Mouse (Mus musculus) T-helper 2 cell (primary cell): Measurements from ENCODE around the gene Ncoa3.

Experiments
- in situ Hi-C: fragments of 300-600 bp; cut with MboI, MseI; formaldehyde crosslinking; loops from one replicate; pipeline ENCODE4 v1.15.1; 2025; ENCODE audit warnings: high pct_unique_total_duplicates

The Ncoa3 gene

DNA sequence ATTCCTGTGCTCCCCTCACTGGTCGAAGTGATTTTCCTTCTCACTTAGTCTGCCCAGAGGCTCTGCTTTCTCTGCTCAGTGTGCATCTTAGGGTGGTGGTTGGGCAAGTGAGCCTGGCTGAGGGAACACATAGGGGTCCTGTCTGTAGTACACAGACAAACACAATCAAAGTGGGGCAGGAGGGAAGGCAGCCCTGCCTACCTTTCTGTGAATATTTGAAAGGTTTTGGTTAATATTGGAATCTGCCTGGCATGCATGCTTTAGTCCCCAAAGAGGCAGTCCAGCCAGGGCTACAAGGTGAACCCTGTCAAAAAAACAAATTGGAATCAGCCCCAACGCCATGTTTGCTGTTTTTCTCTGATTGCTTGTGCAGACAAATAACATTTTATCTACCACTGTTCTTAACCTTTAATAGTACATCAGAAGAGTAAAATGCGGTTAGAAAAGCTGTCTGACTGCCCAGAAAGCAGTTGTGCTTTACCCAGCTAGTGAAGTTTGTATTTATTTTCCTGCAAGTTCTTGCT is 42.6 kb downstream of the Ncoa3 start:
- in situ Hi-C loops, result no loop called here

DNA sequence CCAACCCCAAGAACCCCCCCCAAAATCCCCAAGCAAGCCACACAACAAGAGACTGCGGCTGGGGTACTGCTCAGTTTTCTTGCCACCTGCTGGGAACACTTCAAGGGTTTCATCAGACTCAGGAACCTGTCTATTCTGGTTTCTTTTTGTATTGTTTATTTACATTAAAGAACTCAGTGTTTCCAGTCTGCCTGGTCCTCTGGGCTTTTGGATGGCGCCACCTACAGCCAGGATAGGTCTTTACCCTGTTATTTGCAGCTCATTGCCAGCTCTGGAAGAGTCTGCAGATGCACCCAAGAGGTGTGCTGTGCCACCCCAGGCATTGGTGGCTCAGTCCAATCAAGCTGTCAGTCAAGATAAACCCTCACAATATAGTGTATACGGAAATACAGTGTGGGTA is 43.3 kb downstream of the Ncoa3 start:
- in situ Hi-C loops, result no loop called here

DNA sequence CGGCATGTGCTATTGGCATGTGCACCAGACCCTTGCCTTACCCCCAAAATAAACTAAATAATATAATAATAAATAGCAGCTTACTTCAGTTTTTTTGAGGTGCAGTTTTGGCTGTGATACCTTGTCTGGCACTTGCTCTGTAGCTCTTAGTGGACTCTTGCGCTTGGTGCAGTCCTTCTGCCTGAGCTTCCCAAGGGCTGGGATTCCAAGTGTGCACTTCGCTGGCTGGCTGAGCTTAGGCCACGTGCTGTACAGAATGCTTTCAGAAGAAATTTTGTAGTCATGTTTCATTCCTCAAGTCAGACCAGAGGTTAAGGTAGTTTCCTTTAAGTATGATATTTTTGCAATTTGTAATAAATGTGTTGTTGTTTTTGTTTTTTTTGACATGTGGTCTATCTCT is 47.2 kb downstream of the Ncoa3 start:
- in situ Hi-C loops, result loop anchor here (10.0 kb wide), 1 partner anchor 225 kb away; no protein-coding TSS in a partner anchor

DNA sequence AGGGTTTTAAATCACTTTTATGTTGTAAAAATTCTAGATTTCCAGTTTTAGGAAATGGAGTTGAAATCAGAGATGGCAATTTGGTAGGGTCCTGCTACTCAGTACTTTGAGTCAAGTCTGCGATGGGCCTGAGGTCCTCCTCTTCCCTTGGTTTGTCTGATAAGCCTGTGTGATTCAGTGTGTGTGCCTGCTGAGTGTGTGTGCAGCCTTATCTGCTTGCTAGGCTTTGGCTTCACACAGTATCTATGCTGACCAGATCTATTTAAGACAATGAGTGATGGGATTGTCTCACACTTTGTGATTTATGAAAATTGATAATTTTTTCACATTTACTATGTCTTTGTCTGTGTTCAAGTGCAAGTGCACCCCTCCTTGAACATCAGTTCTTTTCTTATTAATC is 50.1 kb downstream of the Ncoa3 start:
- in situ Hi-C loops, result loop anchor here (10.0 kb wide), 1 partner anchor 228 kb away; no protein-coding TSS in a partner anchor

DNA sequence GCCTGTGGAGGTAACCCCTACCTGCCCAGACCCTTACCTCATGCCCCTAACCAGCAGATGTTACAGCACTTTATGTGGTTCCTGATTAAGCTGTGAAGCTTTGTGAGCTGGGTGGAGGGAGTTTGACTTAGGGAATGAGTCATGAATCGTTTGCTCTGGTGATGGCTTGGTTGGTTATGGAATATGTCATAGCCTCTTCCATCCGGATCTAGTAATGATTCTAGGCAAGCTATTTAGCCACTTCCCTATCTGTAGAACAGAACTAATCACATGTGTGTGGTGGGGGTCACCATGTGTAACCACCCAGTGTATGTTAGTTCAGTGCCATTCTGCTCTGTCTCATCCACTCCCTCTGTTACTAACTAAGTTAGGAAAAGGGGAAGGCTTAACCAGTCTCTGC is 52.6 kb downstream of the Ncoa3 start:
- in situ Hi-C loops, result loop anchor here (10.0 kb wide), 1 partner anchor 230 kb away; no protein-coding TSS in a partner anchor

DNA sequence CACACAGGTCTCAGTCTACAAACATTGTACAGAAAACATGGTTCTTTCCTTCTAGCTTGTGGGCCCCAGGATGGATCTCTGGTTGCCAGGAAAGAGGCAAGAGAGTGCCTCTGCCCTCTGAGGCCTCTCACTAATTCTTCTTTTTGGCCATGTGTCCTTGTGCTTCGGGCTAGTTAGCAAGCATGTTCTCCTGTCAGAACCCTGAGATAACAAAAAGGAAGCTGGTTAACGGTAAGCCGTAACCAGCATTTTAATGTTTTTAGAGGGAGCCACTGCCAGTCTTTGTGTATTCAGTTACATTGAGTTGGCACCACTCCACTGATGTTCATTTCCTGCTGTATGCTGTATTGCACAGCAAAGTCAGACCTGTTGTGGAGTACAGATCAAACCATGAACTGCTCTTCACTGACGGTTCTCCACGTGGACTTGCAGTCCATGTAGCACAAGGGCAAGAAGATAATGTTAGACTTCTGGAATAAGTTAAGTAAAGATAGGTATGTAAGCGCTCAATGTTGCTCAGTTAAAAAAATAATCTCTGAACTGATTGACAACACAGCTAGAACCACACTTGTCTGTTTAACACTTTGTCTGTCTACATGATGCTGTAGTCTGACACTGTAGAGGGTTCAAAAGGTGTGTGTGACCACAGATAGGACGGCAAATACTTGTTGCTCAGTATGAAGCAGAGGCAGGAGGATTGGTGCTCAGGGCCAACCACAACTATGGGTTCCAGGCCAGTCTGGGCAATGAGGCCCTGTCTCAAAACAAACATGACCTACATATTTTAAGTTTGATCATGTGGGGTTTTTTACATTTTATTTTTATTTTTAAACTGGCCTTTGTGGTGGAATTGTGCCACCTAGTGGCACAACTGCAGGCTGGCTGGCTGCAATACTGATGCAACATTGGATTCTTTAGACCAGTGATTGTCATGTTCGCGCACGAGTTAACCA is 53.4 kb downstream of the Ncoa3 start:
- in situ Hi-C loops, result loop anchor here (10.0 kb wide), 1 partner anchor 231 kb away; no protein-coding TSS in a partner anchor

DNA sequence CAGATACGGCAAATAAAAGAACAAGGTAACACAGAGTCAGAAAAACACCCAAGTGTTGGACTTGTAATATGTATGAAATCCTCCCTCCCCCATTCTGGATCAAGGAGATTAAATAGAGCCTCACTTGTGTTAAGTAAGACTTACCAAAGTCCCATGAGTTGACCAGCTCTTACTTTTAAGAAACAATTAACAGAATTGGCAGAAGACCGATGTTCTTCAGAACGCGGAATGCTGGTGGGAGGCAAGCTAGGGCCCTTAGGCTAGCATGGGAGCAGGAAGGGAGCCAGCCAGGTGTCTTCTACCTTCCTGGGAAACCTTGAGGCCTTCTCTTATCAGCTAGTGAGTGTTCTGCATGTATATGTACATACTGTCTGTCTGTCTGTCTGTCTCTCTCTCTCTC is 55.5 kb downstream of the Ncoa3 start:
- in situ Hi-C loops, result loop anchor here (10.0 kb wide), 1 partner anchor 233 kb away; no protein-coding TSS in a partner anchor

DNA sequence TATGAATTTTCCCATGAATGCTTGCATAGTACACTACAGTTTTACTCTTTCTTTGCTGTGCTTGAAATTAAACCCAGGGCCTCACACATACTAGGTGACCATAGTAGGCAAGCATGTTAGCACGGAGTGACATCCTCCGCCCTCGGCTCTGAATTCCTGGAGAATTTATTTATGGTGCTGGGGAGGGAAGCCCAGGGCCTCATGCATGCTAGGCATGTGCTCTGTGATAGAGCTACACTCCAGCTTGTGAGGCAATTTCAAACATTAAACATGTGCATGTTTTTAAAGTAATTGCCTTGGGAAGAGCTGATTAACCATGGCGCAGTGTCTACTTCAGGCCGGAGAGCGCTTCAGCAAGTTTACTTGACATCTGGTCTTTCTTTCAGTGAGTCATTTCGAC is 56.4 kb downstream of the Ncoa3 start:
- in situ Hi-C loops, result loop anchor here (10.0 kb wide), 1 partner anchor 234 kb away; no protein-coding TSS in a partner anchor

DNA sequence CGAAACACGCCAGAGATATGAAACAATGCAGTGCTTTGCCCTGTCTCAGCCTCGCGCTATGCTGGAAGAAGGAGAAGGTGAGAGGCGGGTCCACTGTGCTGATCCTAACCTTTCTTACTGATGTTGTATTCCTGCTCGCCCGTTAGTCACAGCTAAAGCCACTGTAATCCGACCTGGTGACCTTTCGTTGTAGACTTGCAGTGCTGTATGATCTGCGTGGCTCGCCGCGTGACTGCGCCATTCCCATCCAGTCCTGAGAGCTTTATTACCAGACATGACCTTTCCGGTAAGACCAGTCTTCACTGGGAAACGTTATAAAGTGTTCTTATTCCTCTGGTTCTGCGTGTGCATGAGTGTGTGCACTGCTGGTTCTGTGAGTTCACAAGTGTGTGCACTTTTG is 59.0 kb downstream of the Ncoa3 start:
- in situ Hi-C loops, result no loop called here

DNA sequence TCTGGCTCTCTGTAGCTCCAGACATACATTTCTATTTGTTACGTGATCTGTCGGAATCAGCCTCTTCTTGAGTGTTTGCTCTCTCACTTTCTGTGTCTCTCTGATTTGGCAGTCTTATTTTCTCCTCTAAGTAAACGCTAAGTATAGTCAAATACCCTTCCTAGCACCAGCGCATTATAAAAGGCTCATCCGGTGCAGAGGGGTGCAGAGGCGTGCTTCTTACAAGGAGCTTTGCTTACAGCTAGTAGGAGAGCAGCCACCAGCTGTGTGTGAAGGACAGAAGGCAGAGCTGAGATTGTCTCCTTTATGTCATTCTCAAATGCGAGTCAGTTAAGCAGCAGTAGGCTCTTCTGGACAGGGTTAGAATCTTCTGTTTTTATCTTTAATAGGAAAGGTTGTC is 59.5 kb downstream of the Ncoa3 start:
- in situ Hi-C loops, result no loop called here

DNA sequence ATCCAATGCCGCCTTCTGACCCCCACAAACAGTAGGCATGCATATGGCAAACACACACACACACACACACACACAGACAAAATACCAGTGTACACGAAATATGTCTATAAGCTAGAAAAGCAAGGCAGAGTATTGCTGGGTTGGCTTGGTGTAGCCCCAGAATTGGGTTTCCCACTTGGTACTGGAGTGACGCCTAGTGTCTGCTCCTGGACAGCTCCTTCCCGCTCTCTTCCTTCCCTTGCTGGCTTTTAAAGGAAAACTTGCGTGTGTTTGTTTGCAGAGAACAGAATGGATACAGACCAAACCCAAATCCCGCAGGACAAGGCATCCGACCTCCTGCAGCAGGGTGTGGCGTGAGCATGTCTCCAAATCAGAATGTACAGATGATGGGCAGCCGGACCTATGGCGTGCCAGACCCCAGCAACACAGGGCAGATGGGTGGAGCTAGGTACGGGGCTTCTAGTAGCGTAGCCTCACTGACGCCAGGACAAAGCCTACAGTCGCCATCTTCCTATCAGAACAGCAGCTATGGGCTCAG is 61.6 kb downstream of the Ncoa3 start:
- in situ Hi-C loops, result no loop called here

DNA sequence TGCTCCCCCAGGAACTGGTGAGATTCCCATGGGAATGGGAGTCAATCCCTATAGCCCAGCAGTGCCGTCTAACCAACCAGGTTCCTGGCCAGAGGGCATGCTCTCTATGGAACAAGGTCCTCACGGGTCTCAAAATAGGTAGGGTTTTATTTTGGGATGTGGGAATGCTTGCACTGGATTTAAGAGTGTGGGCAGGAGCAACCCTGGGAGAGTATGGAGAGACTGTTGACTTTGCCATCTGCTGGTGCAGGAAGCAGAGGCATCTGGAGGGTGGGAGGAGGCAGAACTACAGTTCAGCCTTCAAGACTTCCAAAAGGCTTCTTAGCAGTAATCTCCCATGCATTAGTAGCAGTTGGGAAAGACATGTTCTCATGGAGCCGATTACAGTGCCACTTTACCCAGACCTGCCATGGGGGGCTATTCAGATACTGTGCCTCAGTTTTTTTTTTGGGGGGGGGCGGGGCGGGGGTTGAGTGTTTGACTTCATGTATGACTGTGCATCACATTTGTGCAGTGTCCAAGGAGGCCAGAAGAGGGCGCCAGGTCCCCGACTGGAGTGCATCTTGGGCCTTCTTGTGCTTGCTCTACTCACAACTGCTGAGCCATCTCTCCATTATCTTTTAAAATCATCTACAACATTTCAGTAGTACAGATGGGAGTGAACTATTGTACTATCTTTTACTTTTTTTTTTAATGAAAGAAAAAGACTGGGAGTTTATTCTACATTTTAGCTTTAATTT is 67.4 kb downstream of the Ncoa3 start:
- in situ Hi-C loops, result no loop called here

DNA sequence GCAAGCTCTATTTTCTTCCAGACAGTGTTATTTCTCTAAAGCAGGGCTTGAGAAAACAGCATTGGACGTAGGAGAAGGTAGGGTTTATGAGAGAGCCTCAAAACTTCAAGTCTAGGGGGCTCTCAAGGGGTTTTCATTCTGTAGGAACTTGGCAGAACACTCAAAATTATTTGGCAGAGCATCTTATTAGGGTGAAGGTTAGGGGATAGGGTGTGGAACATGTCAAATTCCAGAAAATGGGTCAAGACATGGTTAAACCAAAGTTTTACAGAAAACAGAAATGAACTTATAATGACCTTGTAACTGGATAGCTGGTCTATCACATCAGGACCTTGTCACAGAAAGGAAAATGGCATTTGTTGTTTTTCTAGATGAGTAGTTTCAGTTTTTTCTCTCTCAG is 69.6 kb downstream of the Ncoa3 start:
- in situ Hi-C loops, result no loop called here

DNA sequence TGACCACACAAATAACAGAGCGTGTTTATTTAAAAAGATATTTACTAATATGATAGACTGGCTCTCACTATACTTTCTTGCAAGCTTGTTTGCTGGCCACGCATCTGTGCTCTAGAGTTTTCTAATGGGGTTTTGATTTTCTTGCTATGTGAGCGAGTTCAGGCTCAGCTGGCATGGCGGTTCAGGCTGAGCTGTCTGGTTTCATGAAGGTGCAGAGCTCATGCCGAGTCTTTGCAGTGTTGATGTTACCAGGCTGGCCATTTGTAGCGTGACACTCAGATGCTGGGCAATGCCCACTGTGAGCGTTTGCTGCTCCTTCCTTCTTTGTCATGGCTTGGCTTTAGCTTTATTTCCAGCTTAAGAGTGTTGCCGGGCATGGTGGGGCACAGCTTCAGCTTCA is 70.0 kb downstream of the Ncoa3 start:
- in situ Hi-C loops, result no loop called here

DNA sequence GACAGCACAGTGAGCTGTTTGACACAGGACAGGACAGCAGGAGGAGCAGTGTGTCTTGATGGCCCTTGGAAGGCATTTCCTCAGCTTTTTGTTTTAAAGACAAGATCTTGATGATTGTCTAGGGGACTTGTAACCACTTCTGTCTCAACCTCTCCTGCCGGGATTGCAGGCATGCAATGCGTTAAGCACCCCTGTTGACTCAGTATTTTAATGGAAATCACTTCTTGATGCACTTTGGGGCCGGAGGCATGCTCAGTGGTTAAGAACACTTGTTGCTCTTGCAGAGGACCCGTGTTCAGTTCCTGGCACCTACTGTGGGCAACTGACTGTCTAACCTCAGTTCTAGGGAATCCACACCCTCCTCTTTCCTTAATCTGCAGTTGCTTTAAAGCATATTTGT is 74.0 kb downstream of the Ncoa3 start:
- in situ Hi-C loops, result no loop called here

DNA sequence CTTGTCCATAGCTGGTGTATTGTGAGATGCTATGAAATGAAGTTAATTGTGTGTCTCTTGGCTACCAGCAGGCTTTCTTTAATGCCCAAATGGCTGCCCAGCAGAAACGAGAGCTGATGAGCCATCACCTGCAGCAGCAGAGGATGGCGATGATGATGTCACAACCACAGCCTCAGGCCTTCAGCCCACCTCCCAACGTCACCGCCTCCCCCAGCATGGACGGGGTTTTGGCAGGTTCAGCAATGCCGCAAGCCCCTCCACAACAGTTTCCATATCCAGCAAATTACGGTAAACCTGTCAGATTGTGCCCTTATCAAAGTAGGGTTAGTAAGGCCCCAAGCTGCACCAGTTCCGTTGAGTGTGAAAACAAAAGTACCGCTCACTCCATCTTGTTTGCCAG is 75.8 kb downstream of the Ncoa3 start:
- in situ Hi-C loops, result no loop called here

DNA sequence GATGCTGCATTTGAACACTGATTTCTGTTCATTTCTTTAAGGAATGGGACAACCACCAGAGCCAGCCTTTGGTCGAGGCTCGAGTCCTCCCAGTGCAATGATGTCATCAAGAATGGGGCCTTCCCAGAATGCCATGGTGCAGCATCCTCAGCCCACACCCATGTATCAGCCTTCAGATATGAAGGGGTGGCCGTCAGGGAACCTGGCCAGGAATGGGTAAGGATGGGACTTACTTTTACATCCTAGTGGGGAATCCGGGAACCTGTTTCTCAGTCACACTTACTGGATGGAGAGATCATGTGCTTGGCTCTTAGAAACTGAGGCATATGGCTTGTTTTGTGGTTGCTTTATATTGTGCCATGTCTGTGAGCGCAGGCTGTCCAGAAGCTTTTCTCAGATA is 76.7 kb downstream of the Ncoa3 start:
- in situ Hi-C loops, result no loop called here

DNA sequence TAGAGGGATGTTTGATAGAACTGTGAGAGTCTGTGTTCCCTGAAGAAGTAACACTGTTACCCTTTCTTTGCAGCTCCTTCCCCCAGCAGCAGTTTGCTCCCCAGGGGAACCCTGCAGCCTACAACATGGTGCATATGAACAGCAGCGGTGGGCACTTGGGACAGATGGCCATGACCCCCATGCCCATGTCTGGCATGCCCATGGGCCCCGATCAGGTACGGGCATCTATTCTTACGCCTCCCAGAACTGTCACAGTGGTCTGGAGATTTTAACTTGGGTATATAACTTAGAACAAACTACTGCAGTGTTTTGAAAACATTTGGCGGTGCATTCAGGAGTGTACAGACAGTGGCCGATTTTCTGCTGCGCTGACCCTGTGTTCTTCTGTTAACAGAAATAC is 77.3 kb downstream of the Ncoa3 start:
- in situ Hi-C loops, result no loop called here

DNA sequence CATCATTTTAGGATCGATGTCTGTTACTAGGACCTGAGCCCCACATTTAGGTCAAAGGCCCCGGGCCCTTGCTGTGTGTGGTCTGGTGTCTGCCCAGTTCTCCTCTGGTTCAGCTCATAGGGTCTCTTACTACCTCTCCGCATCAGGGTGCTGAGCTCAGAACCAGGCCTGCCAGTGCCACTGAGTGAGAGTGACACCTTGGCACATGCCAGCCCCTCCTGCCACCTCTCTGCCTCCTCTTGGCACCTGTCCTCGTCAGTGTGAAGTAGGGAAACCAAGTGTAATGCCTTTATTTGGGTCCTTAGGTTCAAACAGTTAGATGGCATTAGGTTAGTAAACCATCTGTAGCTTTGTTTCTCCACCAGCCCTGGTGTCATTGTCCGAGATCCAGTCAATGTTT is 79.0 kb downstream of the Ncoa3 start:
- in situ Hi-C loops, result no loop called here

DNA sequence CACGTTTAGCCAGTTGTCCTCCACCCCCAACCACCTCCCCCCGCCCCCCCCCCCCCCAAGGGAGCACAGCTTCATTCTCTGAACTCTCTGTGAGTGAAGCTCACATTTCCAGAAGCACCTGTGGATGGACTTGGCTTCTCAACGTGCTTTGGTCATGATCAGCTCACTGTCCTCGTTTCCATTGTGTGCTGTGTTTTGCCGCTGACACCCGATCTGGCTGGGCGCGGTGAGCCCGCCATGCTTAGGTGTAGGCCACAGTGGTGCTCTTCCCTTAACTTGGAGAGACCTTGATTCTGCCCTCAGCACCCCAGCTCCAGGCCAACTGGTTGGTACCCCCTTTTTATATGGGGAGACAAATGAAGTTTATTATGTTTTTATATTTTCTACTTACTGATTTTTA is 79.5 kb downstream of the Ncoa3 start:
- in situ Hi-C loops, result no loop called here

DNA sequence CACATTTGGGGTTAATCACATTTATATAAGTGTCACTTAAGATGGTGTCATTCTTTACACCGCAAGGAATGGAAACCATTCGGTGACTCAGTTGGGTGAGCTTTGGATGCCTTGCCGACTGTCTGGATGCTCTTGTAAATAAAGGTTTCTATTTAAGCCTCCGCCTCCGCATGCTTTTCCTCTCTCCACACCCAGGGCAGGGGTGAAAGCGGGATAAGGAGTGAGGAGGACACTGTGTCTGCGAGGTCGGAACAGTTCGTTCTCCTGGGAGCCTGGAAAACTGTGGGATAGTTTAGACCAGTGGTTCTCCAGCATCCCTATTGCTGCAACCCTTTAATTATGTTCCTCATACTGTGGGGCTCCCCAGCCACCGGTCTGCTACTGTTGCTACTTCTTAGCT is 80.6 kb downstream of the Ncoa3 start:
- in situ Hi-C loops, result no loop called here

DNA sequence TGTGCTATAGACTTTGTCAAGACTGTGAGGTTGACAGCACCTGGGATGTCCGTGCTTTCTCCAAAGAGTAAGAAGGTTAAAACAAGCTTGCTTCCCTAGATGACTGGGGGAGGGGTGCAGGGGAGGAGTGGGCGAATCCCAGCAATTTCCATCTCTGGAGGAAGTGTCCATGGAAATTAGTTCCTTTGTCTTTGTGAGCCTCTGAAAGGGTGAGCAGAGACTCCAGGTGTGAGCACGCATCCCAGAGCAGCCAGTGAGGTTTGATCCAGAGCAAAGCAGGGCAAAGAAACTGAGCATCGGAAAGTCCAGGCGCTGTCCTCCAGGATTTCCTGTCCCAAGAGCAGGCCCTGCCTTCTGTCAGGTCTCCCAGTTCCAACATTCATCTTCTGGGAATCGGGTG is 81.9 kb downstream of the Ncoa3 start:
- in situ Hi-C loops, result no loop called here
